Mouse (Mus musculus): ENCODE results near the gene Tmsb10. TPM values are rescaled to one million over a fixed set of nuclear protein-coding genes. Genes with fewer than 3 reads are reported as not detected.
A peak's percentile ranks its signal among the peaks of the same experiment; 100 is the strongest.

Tmsb10 gene
- polyA plus RNA-seq, 1 experiment: 30.4 TPM

DNA sequence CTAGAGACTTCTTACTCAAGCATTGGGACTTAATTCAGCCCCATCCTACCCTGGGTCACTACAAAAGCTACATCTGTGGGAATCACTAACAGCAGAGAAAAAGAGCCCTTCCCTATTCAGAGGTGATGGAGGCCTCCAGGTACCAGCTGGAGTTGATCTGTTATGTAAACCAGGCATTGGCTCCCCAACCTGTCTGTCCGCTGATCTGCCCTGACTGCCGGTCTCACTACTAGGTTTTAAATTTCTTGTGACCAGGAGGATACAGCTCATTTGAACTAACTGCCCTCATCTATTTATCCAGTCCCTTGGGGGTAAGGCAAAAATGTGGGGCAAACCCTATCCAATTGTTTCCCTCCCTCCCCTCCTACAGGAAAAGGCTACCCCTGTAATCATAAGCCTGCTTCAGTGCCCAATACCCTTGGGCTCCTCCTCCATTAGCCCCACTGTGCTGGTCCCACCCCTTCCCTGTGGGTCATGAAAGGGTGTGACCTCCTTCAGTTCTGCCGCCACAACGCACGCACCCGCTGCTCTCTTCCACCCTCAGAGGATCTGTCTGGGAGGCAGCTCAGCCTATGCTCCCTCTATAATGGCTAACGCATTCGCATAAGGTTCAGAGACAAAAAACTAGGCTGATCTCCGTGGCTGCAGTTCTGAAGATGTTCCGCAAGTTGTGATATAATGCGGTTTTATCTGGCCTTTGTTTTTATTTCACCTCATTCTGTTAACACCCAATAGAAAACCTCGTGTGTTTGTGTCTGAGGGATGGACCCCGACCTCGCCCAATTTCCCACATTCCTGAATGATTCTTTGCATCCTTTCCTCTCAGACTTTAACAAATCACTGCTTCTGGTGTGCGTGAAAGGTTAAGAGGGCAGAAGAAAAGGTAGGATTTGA is 2.1 kb downstream of the Tmsb10 start:
- Histone ChIP-seq H3K27ac (ENCODE audit: insufficient read depth, low read depth, low read length) (peak overlapping the region; percentile 44; the same call in 1 of the 2 replicates), H3K4me1 (ENCODE audit: control insufficient read depth, insufficient read depth, insufficient read length, low read length) (peaks cover 19% of the 10 kb centered on the region), H3K36me3 (ENCODE audit: control insufficient read depth, insufficient read depth, low read length) (no peaks in the 10 kb centered on the region), H3K4me3 (ENCODE audit: low read depth, low read length) (peak overlapping the region; percentile 24), H3K27me3 (ENCODE audit: control insufficient read depth, insufficient read depth, low read length) (no peaks in the 10 kb centered on the region)
- TF ChIP-seq CTCF (IDR thresholded peaks at IDR 0.05; ENCODE audit: extremely low read depth, insufficient read length, insufficient replicate concordance, low read depth, low read length) (no peak), POLR2A (IDR thresholded peaks at IDR 0.05; ENCODE audit: low read depth, low read length) (peak; percentile 33; the same call in 1 of the 2 replicates)
- WGBS: 29% methylated on average over 15 of the region's 15 CpGs

DNA sequence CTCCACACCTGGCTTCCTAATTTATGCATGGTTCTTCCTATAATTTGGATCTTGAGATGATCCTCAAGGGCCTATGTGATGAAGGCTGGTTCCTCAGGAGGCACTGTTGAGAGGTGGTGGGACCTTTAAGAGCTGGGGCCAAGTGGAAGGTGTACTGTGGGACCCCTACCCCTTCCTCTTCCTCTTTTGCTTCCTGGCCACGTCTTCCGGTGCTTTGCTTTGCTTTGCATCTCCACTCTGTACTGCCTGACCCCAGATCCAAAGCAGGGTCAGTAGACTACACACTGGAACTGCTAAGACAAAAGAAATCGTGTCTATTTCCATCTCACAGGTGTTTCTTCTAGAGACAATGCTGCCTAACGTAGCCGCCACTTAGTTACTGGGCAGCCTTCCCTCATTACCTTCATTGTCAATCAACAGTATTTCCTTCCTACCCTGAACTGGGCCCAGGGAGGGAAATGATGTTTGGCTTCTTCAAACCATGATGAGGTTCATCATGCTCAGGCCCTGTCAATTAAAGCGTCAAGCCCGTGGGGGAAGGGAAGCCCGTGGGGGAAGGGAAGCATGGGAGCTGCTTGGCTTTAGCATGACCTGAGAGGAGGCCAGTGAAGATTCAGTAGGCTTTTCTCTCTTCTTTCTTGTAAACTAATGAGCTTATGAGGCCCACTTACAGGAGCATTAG is 2.9 kb downstream of the Tmsb10 start:
- 70% methylated on average over 8 of the region's 8 CpGs for WGBS
- no peaks in the 10 kb centered on the region for H3K27me3 ChIP-seq (ENCODE audit: control insufficient read depth, insufficient read depth, low read length)
- H3K27ac ChIP-seq (ENCODE audit: insufficient read depth, low read depth, low read length): peak overlapping the region; percentile 44; the same call in 1 of the 2 replicates
- peaks cover 12% of the 10 kb centered on the region for H3K4me1 ChIP-seq (ENCODE audit: control insufficient read depth, insufficient read depth, insufficient read length, low read length)
- no peaks in the 10 kb centered on the region for H3K36me3 ChIP-seq (ENCODE audit: control insufficient read depth, insufficient read depth, low read length)
- TF ChIP-seq POLR2A (IDR thresholded peaks at IDR 0.05; ENCODE audit: low read depth, low read length): no peak
- TF ChIP-seq CTCF (IDR thresholded peaks at IDR 0.05; ENCODE audit: extremely low read depth, insufficient read length, insufficient replicate concordance, low read depth, low read length): no peak
- H3K4me3 ChIP-seq (ENCODE audit: low read depth, low read length): no peak overlapping the region

DNA sequence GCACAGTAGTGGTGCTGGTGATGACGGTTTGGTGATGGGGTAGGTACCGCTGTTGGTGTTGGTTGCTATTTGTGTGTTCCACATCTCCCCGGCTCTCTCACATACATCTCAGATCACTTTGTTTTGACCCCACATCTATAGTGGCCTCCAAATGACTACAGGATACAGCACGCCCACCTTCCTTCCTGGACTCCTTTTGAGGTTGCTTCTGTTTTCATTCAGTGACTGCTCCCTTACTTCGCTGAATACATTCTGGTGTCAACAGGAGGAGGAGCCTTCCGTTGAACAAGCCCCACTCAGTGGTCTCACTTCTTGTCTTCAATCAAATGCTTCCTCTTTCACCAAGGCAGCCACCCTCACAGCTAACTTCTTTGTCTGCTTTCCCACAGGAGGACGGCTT is 3.8 kb downstream of the Tmsb10 start:
- TF ChIP-seq POLR2A (IDR thresholded peaks at IDR 0.05; ENCODE audit: low read depth, low read length): no peak
- TF ChIP-seq CTCF (IDR thresholded peaks at IDR 0.05; ENCODE audit: extremely low read depth, insufficient read length, insufficient replicate concordance, low read depth, low read length): no peak
- 0 out of 2 replicates have a peak overlapping the region, but pooled peaks have one; percentile 44 for H3K27ac ChIP-seq (ENCODE audit: insufficient read depth, low read depth, low read length)
- 77% methylated on average over 7 of the region's 7 CpGs for WGBS
- peaks cover 12% of the 10 kb centered on the region for H3K4me1 ChIP-seq (ENCODE audit: control insufficient read depth, insufficient read depth, insufficient read length, low read length)
- H3K27me3 ChIP-seq (ENCODE audit: control insufficient read depth, insufficient read depth, low read length): no peaks in the 10 kb centered on the region
- no peaks in the 10 kb centered on the region for H3K36me3 ChIP-seq (ENCODE audit: control insufficient read depth, insufficient read depth, low read length)
- H3K4me3 ChIP-seq (ENCODE audit: low read depth, low read length): no peak overlapping the region

DNA sequence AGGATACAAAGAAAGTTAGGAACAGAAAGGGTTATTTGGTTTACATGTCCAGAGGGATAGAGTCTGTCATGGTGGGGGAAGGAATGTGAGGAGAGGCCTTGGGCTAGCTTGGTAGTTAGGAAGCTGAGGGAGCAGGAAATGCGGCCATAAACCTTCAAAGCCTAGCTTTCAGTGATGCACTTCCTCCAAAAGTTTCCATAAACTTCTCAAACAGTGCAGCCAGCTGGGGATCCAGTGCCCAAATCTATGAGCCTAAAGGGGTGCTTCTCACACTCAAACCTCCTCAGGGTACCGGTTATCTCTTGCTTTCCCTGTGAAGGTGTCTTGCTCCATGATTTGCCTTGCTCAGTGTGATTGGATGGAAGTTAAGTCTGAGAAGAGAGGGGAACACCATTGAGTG is 5.6 kb downstream of the Tmsb10 start:
- WGBS: 91% methylated on average over 2 of the region's 2 CpGs
- TF ChIP-seq POLR2A (IDR thresholded peaks at IDR 0.05; ENCODE audit: low read depth, low read length) (no peak), CTCF (IDR thresholded peaks at IDR 0.05; ENCODE audit: extremely low read depth, insufficient read length, insufficient replicate concordance, low read depth, low read length) (no peak)
- no peaks in the 10 kb centered on the region for H3K36me3 ChIP-seq (ENCODE audit: control insufficient read depth, insufficient read depth, low read length)
- no peak overlapping the region for H3K27ac ChIP-seq (ENCODE audit: insufficient read depth, low read depth, low read length)
- peaks cover 6% of the 10 kb centered on the region; the same call in 1 of the 2 replicates for H3K4me1 ChIP-seq (ENCODE audit: control insufficient read depth, insufficient read depth, insufficient read length, low read length)
- H3K27me3 ChIP-seq (ENCODE audit: control insufficient read depth, insufficient read depth, low read length): no peaks in the 10 kb centered on the region
- no peak overlapping the region for H3K4me3 ChIP-seq (ENCODE audit: low read depth, low read length)

DNA sequence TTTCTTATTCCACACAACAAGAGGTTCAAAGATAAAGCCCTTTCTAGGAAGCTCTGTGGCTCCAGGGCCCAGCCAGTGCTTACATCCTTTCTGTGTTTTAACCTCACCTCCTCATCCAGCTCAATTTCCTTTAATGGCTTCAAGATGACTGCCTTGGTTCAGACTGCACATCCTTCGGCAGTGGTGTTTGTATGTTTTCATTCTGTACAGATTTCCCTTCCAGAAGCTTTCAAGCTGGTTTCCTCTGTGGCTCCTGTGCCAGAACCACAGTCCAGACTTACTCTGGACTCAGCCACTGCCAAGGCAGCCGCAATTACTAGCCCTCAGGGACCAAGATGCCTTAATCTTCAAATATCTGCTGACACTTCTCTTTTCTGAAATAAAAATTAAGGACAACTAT is 6.3 kb downstream of the Tmsb10 start:
- peaks cover 6% of the 10 kb centered on the region; the same call in 1 of the 2 replicates for H3K4me1 ChIP-seq (ENCODE audit: control insufficient read depth, insufficient read depth, insufficient read length, low read length)

DNA sequence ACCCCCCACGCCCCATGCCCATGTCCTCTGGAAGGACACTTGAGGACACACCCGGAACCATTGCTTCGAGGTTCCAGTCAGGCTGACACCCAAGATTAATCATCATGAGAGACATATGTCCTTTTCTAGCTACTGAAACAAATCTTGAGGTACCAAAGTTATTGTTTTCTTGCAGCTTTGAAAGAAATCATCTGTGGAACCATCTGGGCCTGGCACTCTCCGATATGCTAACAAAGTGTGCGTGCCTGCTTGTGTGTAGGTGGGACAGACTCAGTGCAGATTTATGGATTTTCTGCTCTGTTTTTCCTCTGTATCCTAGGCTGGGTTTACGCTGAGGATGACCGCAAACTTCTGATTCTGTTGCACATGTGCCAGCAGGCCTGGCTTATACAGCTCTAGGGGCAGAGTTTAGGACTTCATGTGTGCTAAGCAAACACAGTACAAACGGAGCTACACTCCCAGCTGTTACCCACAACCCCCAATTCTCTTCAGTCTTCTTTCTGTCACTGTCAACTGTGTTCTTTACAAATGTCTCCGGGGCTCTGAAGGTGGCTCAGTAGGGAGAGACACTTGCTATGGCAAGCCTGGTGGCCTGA is 9.3 kb downstream of the Tmsb10 start:
- no peak for TF ChIP-seq CTCF (IDR thresholded peaks at IDR 0.05; ENCODE audit: extremely low read depth, insufficient read length, insufficient replicate concordance, low read depth, low read length)
- no peak for TF ChIP-seq POLR2A (IDR thresholded peaks at IDR 0.05; ENCODE audit: low read depth, low read length)
- Histone ChIP-seq H3K27ac (ENCODE audit: insufficient read depth, low read depth, low read length) (no peak overlapping the region), H3K36me3 (ENCODE audit: control insufficient read depth, insufficient read depth, low read length) (no peaks in the 10 kb centered on the region), H3K27me3 (ENCODE audit: control insufficient read depth, insufficient read depth, low read length) (no peaks in the 10 kb centered on the region), H3K4me3 (ENCODE audit: low read depth, low read length) (no peak overlapping the region), H3K4me1 (ENCODE audit: control insufficient read depth, insufficient read depth, insufficient read length, low read length) (no peaks in the 10 kb centered on the region)
- 77% methylated on average over 9 of the region's 9 CpGs for WGBS

More for the DNA sequence above, 6.3 kb downstream of the Tmsb10 start:
- TF ChIP-seq CTCF (IDR thresholded peaks at IDR 0.05; ENCODE audit: extremely low read depth, insufficient read length, insufficient replicate concordance, low read depth, low read length) (no peak), POLR2A (IDR thresholded peaks at IDR 0.05; ENCODE audit: low read depth, low read length) (no peak)
- 72% methylated on average over 2 of the region's 2 CpGs for WGBS
- Histone ChIP-seq H3K27ac (ENCODE audit: insufficient read depth, low read depth, low read length) (no peak overlapping the region), H3K36me3 (ENCODE audit: control insufficient read depth, insufficient read depth, low read length) (no peaks in the 10 kb centered on the region), H3K27me3 (ENCODE audit: control insufficient read depth, insufficient read depth, low read length) (no peaks in the 10 kb centered on the region), H3K4me3 (ENCODE audit: low read depth, low read length) (no peak overlapping the region)

Measured in small intestine, adult 2 months (tissue).